Mouse (Mus musculus): Measurements from ENCODE around the gene Fam83e. TPM values are rescaled to one million over a fixed set of nuclear protein-coding genes. Genes with fewer than 3 reads are reported as not detected.

Fam83e gene
- polyA plus RNA-seq, 1 experiment from 2014 or later: 1.7 TPM

GRCm38 (mm10) chr7:45775237-45775636 is 54.2 kb downstream of the Fam83e start:
- DNase-seq (ENCODE audit: low spot score) (no peak), ATAC-seq (no peak)
- Histone ChIP-seq H3K9ac (replicated peaks; ENCODE audit: low read depth) (no peak overlapping the region), H3K27me3 (replicated peaks; ENCODE audit: insufficient read depth, low read length) (no peaks in the 10 kb centered on the region), H3K4me3 (ENCODE audit: low read depth, low read length) (no peak overlapping the region), H3K4me1 (ENCODE audit: insufficient read depth, low read depth, low read length) (no peaks in the 10 kb centered on the region), H3K36me3 (ENCODE audit: insufficient read depth, low read length) (no peaks in the 10 kb centered on the region), H3K27ac (ENCODE audit: low read length) (no peak overlapping the region), H3K9me3 (ENCODE audit: low read length) (no peaks in the 10 kb centered on the region), H3K4me2 (replicated peaks; ENCODE audit: low read depth, low read length) (no peak overlapping the region)
- TF ChIP-seq EP300 (IDR thresholded peaks at IDR 0.05) (no peak), CTCF (IDR thresholded peaks at IDR 0.05) (no peak)
- WGBS: 56% methylated on average over 7 of the region's 7 CpGs

Other genes with a start within 250 kb of the Fam83e start
- gene Tulp2, start 239.3 kb upstream of the Fam83e start, polyA plus RNA-seq (2015; fragmentation: Nextera tagmentation; extraction: Ambion mirVana): 0.25 and 0.52 TPM in 2 replicates
- not detected in 2 replicates for gene Gm45808, start 234.4 kb upstream of the Fam83e start, polyA plus RNA-seq (2015; fragmentation: Nextera tagmentation; extraction: Ambion mirVana)
- gene Dhdh, start 232.4 kb upstream of the Fam83e start, polyA plus RNA-seq (2015; fragmentation: Nextera tagmentation; extraction: Ambion mirVana): 3.5 and 4.5 TPM in 2 replicates
- gene Nucb1, start 210.8 kb upstream of the Fam83e start, polyA plus RNA-seq (2015; fragmentation: Nextera tagmentation; extraction: Ambion mirVana): 203 and 213 TPM in 2 replicates
- 36.6 and 39.1 TPM in 2 replicates for gene Ppp1r15a, start 194.9 kb upstream of the Fam83e start, polyA plus RNA-seq (2015; fragmentation: Nextera tagmentation; extraction: Ambion mirVana)
- 2.0 and 2.1 TPM in 2 replicates for gene Plekha4, start 194.9 kb upstream of the Fam83e start, polyA plus RNA-seq (2015; fragmentation: Nextera tagmentation; extraction: Ambion mirVana)
- gene Hsd17b14, start 166.3 kb upstream of the Fam83e start, polyA plus RNA-seq (2015; fragmentation: Nextera tagmentation; extraction: Ambion mirVana): 0.95 and 1.4 TPM in 2 replicates
- gene Bcat2, start 151.1 kb upstream of the Fam83e start, polyA plus RNA-seq (2015; fragmentation: Nextera tagmentation; extraction: Ambion mirVana): 29.4 and 39.8 TPM in 2 replicates
- gene Fgf21, start 105.7 kb upstream of the Fam83e start, polyA plus RNA-seq (2015; fragmentation: Nextera tagmentation; extraction: Ambion mirVana): not detected in 2 replicates
- gene Fut1, start 103.9 kb upstream of the Fam83e start, polyA plus RNA-seq (2015; fragmentation: Nextera tagmentation; extraction: Ambion mirVana): 0.13 and 0.18 TPM in 2 replicates
- gene Izumo1, start 99.4 kb upstream of the Fam83e start, polyA plus RNA-seq (2015; fragmentation: Nextera tagmentation; extraction: Ambion mirVana): 0.19 and 0.32 TPM in 2 replicates
- 43.3 and 49.0 TPM in 2 replicates for gene Rasip1, start 93.7 kb upstream of the Fam83e start, polyA plus RNA-seq (2015; fragmentation: Nextera tagmentation; extraction: Ambion mirVana)
- gene Mamstr, start 81.2 kb upstream of the Fam83e start, polyA plus RNA-seq (2015; fragmentation: Nextera tagmentation; extraction: Ambion mirVana): 4.0 and 4.8 TPM in 2 replicates
- gene Fut2, start 54.8 kb upstream of the Fam83e start, polyA plus RNA-seq (2015; fragmentation: Nextera tagmentation; extraction: Ambion mirVana): 0.27 and 0.84 TPM in 2 replicates
- gene Ntn5, start 37.2 kb upstream of the Fam83e start, polyA plus RNA-seq (2015; fragmentation: Nextera tagmentation; extraction: Ambion mirVana): 2.4 TPM in 2 replicates
- gene Sec1, start 26.8 kb upstream of the Fam83e start, polyA plus RNA-seq (2015; fragmentation: Nextera tagmentation; extraction: Ambion mirVana): 1.0 and 2.0 TPM in 2 replicates
- 1.5 and 2.4 TPM in 2 replicates for gene Car11, start 21.4 kb upstream of the Fam83e start, polyA plus RNA-seq (2015; fragmentation: Nextera tagmentation; extraction: Ambion mirVana)
- 6.8 and 9.4 TPM in 2 replicates for gene Dbp, start 16.1 kb upstream of the Fam83e start, polyA plus RNA-seq (2015; fragmentation: Nextera tagmentation; extraction: Ambion mirVana)
- 720 and 782 TPM in 2 replicates for gene Rpl18, start 5.8 kb upstream of the Fam83e start, polyA plus RNA-seq (2015; fragmentation: Nextera tagmentation; extraction: Ambion mirVana)
- 17.9 and 18.2 TPM in 2 replicates for gene Sphk2, start 3.2 kb upstream of the Fam83e start, polyA plus RNA-seq (2015; fragmentation: Nextera tagmentation; extraction: Ambion mirVana)
- gene Spaca4, start 4.6 kb downstream of the Fam83e start, polyA plus RNA-seq (2015; fragmentation: Nextera tagmentation; extraction: Ambion mirVana): not detected in 2 replicates
- 0.10 and 0.11 TPM in 2 replicates for gene Lmtk3, start 62.5 kb downstream of the Fam83e start, polyA plus RNA-seq (2015; fragmentation: Nextera tagmentation; extraction: Ambion mirVana)
- gene Sult2b1, start 63.5 kb downstream of the Fam83e start, polyA plus RNA-seq (2015; fragmentation: Nextera tagmentation; extraction: Ambion mirVana): 3.2 and 3.7 TPM in 2 replicates
- 105 and 113 TPM in 2 replicates for gene Cyth2, start 93.4 kb downstream of the Fam83e start, polyA plus RNA-seq (2015; fragmentation: Nextera tagmentation; extraction: Ambion mirVana)
- 0.20 and 0.35 TPM in 2 replicates for gene Kcnj14, start 103.6 kb downstream of the Fam83e start, polyA plus RNA-seq (2015; fragmentation: Nextera tagmentation; extraction: Ambion mirVana)
- 14.8 and 15.1 TPM in 2 replicates for gene Grwd1, start 109.7 kb downstream of the Fam83e start, polyA plus RNA-seq (2015; fragmentation: Nextera tagmentation; extraction: Ambion mirVana)
- 56.2 and 57.3 TPM in 2 replicates for gene Kdelr1, start 151.6 kb downstream of the Fam83e start, polyA plus RNA-seq (2015; fragmentation: Nextera tagmentation; extraction: Ambion mirVana)
- 0.62 and 0.75 TPM in 2 replicates for gene Grin2d, start 157.2 kb downstream of the Fam83e start, polyA plus RNA-seq (2015; fragmentation: Nextera tagmentation; extraction: Ambion mirVana)
- 0.14 and 0.23 TPM in 2 replicates for gene Syngr4, start 175.5 kb downstream of the Fam83e start, polyA plus RNA-seq (2015; fragmentation: Nextera tagmentation; extraction: Ambion mirVana)
- 3.9 and 4.1 TPM in 2 replicates for gene Tmem143, start 175.7 kb downstream of the Fam83e start, polyA plus RNA-seq (2015; fragmentation: Nextera tagmentation; extraction: Ambion mirVana)
- gene Emp3, start 200.2 kb downstream of the Fam83e start, polyA plus RNA-seq (2015; fragmentation: Nextera tagmentation; extraction: Ambion mirVana): 233 and 255 TPM in 2 replicates
- 8.9 and 11.2 TPM in 2 replicates for gene Ccdc114, start 202.9 kb downstream of the Fam83e start, polyA plus RNA-seq (2015; fragmentation: Nextera tagmentation; extraction: Ambion mirVana)

Measured in lung, postnatal 0 days (tissue).